Mouse (Mus musculus) ES-Bruce4 (cell line): ENCODE measurements around the gene Fam117a.

Source experiments
- CTCF ChIP-seq: IDR thresholded peaks from one replicate; pipeline ENCODE4 v1.8.1; 2011; ENCODE audit warnings: low read depth, low read length
- EP300 ChIP-seq: IDR thresholded peaks from 2 replicates; pipeline ENCODE4 v1.6.1; 2011; ENCODE audit warnings: low read depth, low read length; ENCODE audit not compliant: insufficient read depth

GRCm38 (mm10) chr11:95392223-95392667, 55.4 kb downstream of the Fam117a start:
- no peak for TF ChIP-seq CTCF
- TF ChIP-seq EP300: no peak
